Mouse (Mus musculus) limb, embryonic 14.5 days (tissue): ENCODE data around the gene Llgl2. TPM values are rescaled to one million over a fixed set of nuclear protein-coding genes. Genes with fewer than 3 reads are reported as not detected.

Experiments
- ATAC-seq: fragments of 200-750 bp; cut with Nextera tagmentation; 2 replicates; pipeline ENCODE4 v1.8.0; 2017; ENCODE audit warnings: low read depth, moderate number of reproducible peaks, moderate TSS enrichment; ENCODE audit not compliant: low FRiP score
- DNase-seq: peaks from one replicate; pipeline ENCODE4 v3.0.0-alpha.2; 2015; ENCODE audit warnings: low spot score
- H3K27ac ChIP-seq: fragments of 300-500 bp; sonication (generic); replicated peaks from 2 replicates; pipeline ENCODE4 v1.5.1; 2014; ENCODE audit warnings: low read depth, mild to moderate bottlenecking, low read length, moderate library complexity, mixed read lengths
- H3K27me3 ChIP-seq: fragments of 300-500 bp; sonication (generic); 2 replicates; pipeline ENCODE4 v1.6.1; 2014; ENCODE audit warnings: low read length, mixed read lengths; ENCODE audit not compliant: control insufficient read depth, insufficient read depth
- H3K36me3 ChIP-seq: fragments of 300-500 bp; sonication (generic); 2 replicates; pipeline ENCODE4 v1.6.1; 2014; ENCODE audit warnings: mild to moderate bottlenecking, low read length, moderate library complexity, mixed read lengths; ENCODE audit not compliant: control insufficient read depth, insufficient read depth
- H3K4me1 ChIP-seq: fragments of 300-500 bp; sonication (generic); 2 replicates; pipeline ENCODE4 v1.6.1; 2014; ENCODE audit warnings: antibody characterized with exemption, low read length, mixed read lengths; ENCODE audit not compliant: control insufficient read depth, insufficient read depth
- H3K4me2 ChIP-seq: fragments of 300-500 bp; sonication (generic); replicated peaks from 2 replicates; pipeline ENCODE4 v1.6.1; 2014; ENCODE audit warnings: low read depth, mild to moderate bottlenecking, low read length, moderate library complexity; ENCODE audit not compliant: severe bottlenecking
- H3K4me3 ChIP-seq: fragments of 300-500 bp; sonication (generic); replicated peaks from 2 replicates; pipeline ENCODE4 v1.5.1; 2014; ENCODE audit warnings: low read length
- H3K9ac ChIP-seq: fragments of 300-500 bp; sonication (generic); 2 replicates; pipeline ENCODE4 v1.6.1; 2014; ENCODE audit warnings: mild to moderate bottlenecking, low read depth, low read length, moderate library complexity; ENCODE audit not compliant: severe bottlenecking
- H3K9me3 ChIP-seq: fragments of 300-500 bp; sonication (generic); 2 replicates; pipeline ENCODE4 v1.6.1; 2016; ENCODE audit warnings: low read length; ENCODE audit not compliant: control insufficient read depth
- POLR2A ChIP-seq: fragments of 200-500 bp; IDR thresholded peaks from 2 replicates; pipeline ENCODE4 v1.8.0; 2012; ENCODE audit warnings: inconsistent platforms, mild to moderate bottlenecking, moderate library complexity, borderline replicate concordance; ENCODE audit not compliant: insufficient read depth, insufficient read length; ENCODE audit errors: extremely low read depth
- WGBS: fragments of 180-500 bp; shearing (Covaris S2); extraction: QIAGEN DNeasy Blood & Tissue Kit; methylation state at CpG from one replicate; pipeline ENCODE4 v1.1.7; 2014; 5-methylcytosine and 5-hydroxymethylcytosine counted together
- microRNA-seq: library from miRNA; unstranded; fragments of <30 nt; microRNA quantifications from one replicate; pipeline ENCODE4, GENCODE M21; 2016
- polyA plus RNA-seq, 2 experiments: library from polyadenylated mRNA; depleted of rRNA in 1 of 2; stranded (reverse) in 1 of 2; unstranded in 1 of 2; fragments of >200 nt; fragmentation: Nextera tagmentation in 1 of 2; extraction: Ambion mirVana in 1 of 2; gene quantifications; 2 replicates each; pipeline versions ENCODE4 v1.2.1 to v1.2.3; 2012 to 2014

The Llgl2 gene
- polyA plus RNA-seq, 2 experiments: 11.2 to 12.3 TPM

GRCm38 (mm10) chr11:115904231-115904955 is 80.5 kb downstream of the Llgl2 start:
- Histone ChIP-seq H3K4me1 (peaks cover 12% of the 10 kb centered on the region; the same call in 1 of the 2 replicates), H3K36me3 (peaks cover 3% of the 10 kb centered on the region; the same call in 1 of the 2 replicates), H3K27ac (no peak overlapping the region), H3K27me3 (no peaks in the 10 kb centered on the region), H3K9me3 (no peaks in the 10 kb centered on the region), H3K9ac (no peak overlapping the region), H3K4me3 (no peak overlapping the region), H3K4me2 (no peak overlapping the region)
- no peak for ATAC-seq
- WGBS: 75% methylated on average over 8 of the region's 8 CpGs
- no peak for TF ChIP-seq POLR2A
- DNase-seq: no peak

Small RNA genes within 50 kb of the gene (microRNA-seq; reads per million reads assigned to microRNA genes)
- gene Mir5621: not detected

Other genes starting within 250 kb of the Llgl2 start
- 40.2 and 47.4 TPM in 2 replicates for gene Mrps7, start 220.1 kb upstream of the Llgl2 start, polyA plus RNA-seq (2012; rRNA removed)
- 86.6 and 89.0 TPM in 2 replicates for gene Mrps7, start 220.1 kb upstream of the Llgl2 start, polyA plus RNA-seq (2014; fragmentation: Nextera tagmentation; extraction: Ambion mirVana)
- gene Gga3, start 220.0 kb upstream of the Llgl2 start, polyA plus RNA-seq (2012; rRNA removed): 39.5 and 48.2 TPM in 2 replicates
- gene Gga3, start 220.0 kb upstream of the Llgl2 start, polyA plus RNA-seq (2014; fragmentation: Nextera tagmentation; extraction: Ambion mirVana): 17.7 and 19.1 TPM in 2 replicates
- 34.2 and 36.1 TPM in 2 replicates for gene Mif4gd, start 211.1 kb upstream of the Llgl2 start, polyA plus RNA-seq (2012; rRNA removed)
- 23.1 and 23.5 TPM in 2 replicates for gene Mif4gd, start 211.1 kb upstream of the Llgl2 start, polyA plus RNA-seq (2014; fragmentation: Nextera tagmentation; extraction: Ambion mirVana)
- gene Slc25a19, start 195.8 kb upstream of the Llgl2 start, polyA plus RNA-seq (2012; rRNA removed): 30.7 and 36.3 TPM in 2 replicates
- 20.9 and 26.9 TPM in 2 replicates for gene Slc25a19, start 195.8 kb upstream of the Llgl2 start, polyA plus RNA-seq (2014; fragmentation: Nextera tagmentation; extraction: Ambion mirVana)
- gene Grb2, start 115.5 kb upstream of the Llgl2 start, polyA plus RNA-seq (2012; rRNA removed): 61.5 and 62.7 TPM in 2 replicates
- gene Grb2, start 115.5 kb upstream of the Llgl2 start, polyA plus RNA-seq (2014; fragmentation: Nextera tagmentation; extraction: Ambion mirVana): 53.8 and 58.0 TPM in 2 replicates
- 46.8 and 68.8 TPM in 2 replicates for gene Tmem94, start 58.6 kb upstream of the Llgl2 start, polyA plus RNA-seq (2012; rRNA removed)
- 17.9 and 18.8 TPM in 2 replicates for gene Tmem94, start 58.6 kb upstream of the Llgl2 start, polyA plus RNA-seq (2014; fragmentation: Nextera tagmentation; extraction: Ambion mirVana)
- 34.6 and 44.7 TPM in 2 replicates for gene Caskin2, start 10.4 kb upstream of the Llgl2 start, polyA plus RNA-seq (2012; rRNA removed)
- gene Caskin2, start 10.4 kb upstream of the Llgl2 start, polyA plus RNA-seq (2014; fragmentation: Nextera tagmentation; extraction: Ambion mirVana): 17.3 and 21.2 TPM in 2 replicates
- gene Tsen54, start 9.3 kb upstream of the Llgl2 start, polyA plus RNA-seq (2012; rRNA removed): 32.6 and 40.0 TPM in 2 replicates
- gene Tsen54, start 9.3 kb upstream of the Llgl2 start, polyA plus RNA-seq (2014; fragmentation: Nextera tagmentation; extraction: Ambion mirVana): 28.1 and 30.2 TPM in 2 replicates
- 0.55 and 1.3 TPM in 2 replicates for gene Myo15b, start 34.4 kb downstream of the Llgl2 start, polyA plus RNA-seq (2012; rRNA removed)
- gene Myo15b, start 34.4 kb downstream of the Llgl2 start, polyA plus RNA-seq (2014; fragmentation: Nextera tagmentation; extraction: Ambion mirVana): 0.54 and 0.56 TPM in 2 replicates
- 9.8 and 10.5 TPM in 2 replicates for gene Smim5, start 75.9 kb downstream of the Llgl2 start, polyA plus RNA-seq (2012; rRNA removed)
- 16.0 and 17.5 TPM in 2 replicates for gene Smim5, start 75.9 kb downstream of the Llgl2 start, polyA plus RNA-seq (2014; fragmentation: Nextera tagmentation; extraction: Ambion mirVana)
- gene Smim6, start 88.0 kb downstream of the Llgl2 start, polyA plus RNA-seq (2012; rRNA removed): 0.52 and 0.77 TPM in 2 replicates
- gene Smim6, start 88.0 kb downstream of the Llgl2 start, polyA plus RNA-seq (2014; fragmentation: Nextera tagmentation; extraction: Ambion mirVana): 0.83 and 0.89 TPM in 2 replicates
- 35.6 and 52.6 TPM in 2 replicates for gene Sap30bp, start 109.2 kb downstream of the Llgl2 start, polyA plus RNA-seq (2012; rRNA removed)
- 36.6 and 36.9 TPM in 2 replicates for gene Sap30bp, start 109.2 kb downstream of the Llgl2 start, polyA plus RNA-seq (2014; fragmentation: Nextera tagmentation; extraction: Ambion mirVana)
- 27.9 and 28.0 TPM in 2 replicates for gene Recql5, start 109.4 kb downstream of the Llgl2 start, polyA plus RNA-seq (2012; rRNA removed)
- gene Recql5, start 109.4 kb downstream of the Llgl2 start, polyA plus RNA-seq (2014; fragmentation: Nextera tagmentation; extraction: Ambion mirVana): 16.1 and 18.3 TPM in 2 replicates
- 11.3 and 11.6 TPM in 2 replicates for gene Itgb4, start 150.7 kb downstream of the Llgl2 start, polyA plus RNA-seq (2012; rRNA removed)
- gene Itgb4, start 150.7 kb downstream of the Llgl2 start, polyA plus RNA-seq (2014; fragmentation: Nextera tagmentation; extraction: Ambion mirVana): 12.5 TPM in 2 replicates
- 115 and 139 TPM in 2 replicates for gene Galk1, start 188.7 kb downstream of the Llgl2 start, polyA plus RNA-seq (2012; rRNA removed)
- 162 and 164 TPM in 2 replicates for gene Galk1, start 188.7 kb downstream of the Llgl2 start, polyA plus RNA-seq (2014; fragmentation: Nextera tagmentation; extraction: Ambion mirVana)
- gene H3f3b, start 203.9 kb downstream of the Llgl2 start, polyA plus RNA-seq (2012; rRNA removed): 871 and 951 TPM in 2 replicates
- 1,919 and 2,014 TPM in 2 replicates for gene H3f3b, start 203.9 kb downstream of the Llgl2 start, polyA plus RNA-seq (2014; fragmentation: Nextera tagmentation; extraction: Ambion mirVana)
- gene Unk, start 206.3 kb downstream of the Llgl2 start, polyA plus RNA-seq (2012; rRNA removed): 80.3 and 99.4 TPM in 2 replicates
- 33.1 and 39.2 TPM in 2 replicates for gene Unk, start 206.3 kb downstream of the Llgl2 start, polyA plus RNA-seq (2014; fragmentation: Nextera tagmentation; extraction: Ambion mirVana)